Mouse (Mus musculus) embryo, embryonic 10.5 days (tissue): ENCODE results near the gene Ppp4r1.

Experiments
- DNase-seq: peaks from one replicate; pipeline ENCODE4 v3.0.0-alpha.2; 2015; ENCODE audit warnings: low spot score

Ppp4r1 gene

GRCm38 (mm10) chr17:65771951-65772934, 10.1 kb upstream of the Ppp4r1 start, which contains the start of gene Rab31:
Rab31 (minus strand) TSS chr17:65772752.
- DNase-seq, result peak; percentile 77

GRCm38 (mm10) chr17:65773617-65774016, 8.8 kb upstream of the Ppp4r1 start:
- no peak for DNase-seq

GRCm38 (mm10) chr17:65774439-65774838, 7.9 kb upstream of the Ppp4r1 start:
- DNase-seq, result no peak

DNA sequence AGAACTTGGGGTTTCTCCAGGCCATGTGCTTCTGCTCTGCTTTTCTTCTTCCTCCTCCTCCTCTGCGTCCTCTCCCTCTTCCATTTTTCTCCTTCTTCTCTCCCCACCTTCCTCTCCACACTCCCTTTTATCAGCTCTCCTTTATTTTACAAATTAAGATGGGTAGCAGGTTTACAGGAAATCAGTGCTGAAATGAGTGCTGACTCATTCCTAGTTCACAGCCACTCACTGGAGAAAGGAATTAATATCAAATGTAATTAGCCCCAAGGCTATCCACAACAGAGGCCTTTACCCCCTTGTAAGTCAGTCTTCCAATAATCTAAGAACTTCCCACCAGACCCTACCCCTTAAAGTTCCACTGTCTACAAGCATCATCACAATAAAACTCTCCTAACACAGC, 6.1 kb upstream of the Ppp4r1 start:
- no peak for DNase-seq

- no peak for DNase-seq
Observed at GRCm38 (mm10) chr17:65777461-65777860, 4.9 kb upstream of the Ppp4r1 start.

GRCm38 (mm10) chr17:65780970-65781369, 1.4 kb upstream of the Ppp4r1 start:
- DNase-seq, result no peak

- DNase-seq, result peak; percentile 83
Observed at GRCm38 (mm10) chr17:65783182-65784161, 1.1 kb downstream of the Ppp4r1 start.

- peak; percentile 33 for DNase-seq
Observed at GRCm38 (mm10) chr17:65784610-65785140, 2.3 kb downstream of the Ppp4r1 start.

DNA sequence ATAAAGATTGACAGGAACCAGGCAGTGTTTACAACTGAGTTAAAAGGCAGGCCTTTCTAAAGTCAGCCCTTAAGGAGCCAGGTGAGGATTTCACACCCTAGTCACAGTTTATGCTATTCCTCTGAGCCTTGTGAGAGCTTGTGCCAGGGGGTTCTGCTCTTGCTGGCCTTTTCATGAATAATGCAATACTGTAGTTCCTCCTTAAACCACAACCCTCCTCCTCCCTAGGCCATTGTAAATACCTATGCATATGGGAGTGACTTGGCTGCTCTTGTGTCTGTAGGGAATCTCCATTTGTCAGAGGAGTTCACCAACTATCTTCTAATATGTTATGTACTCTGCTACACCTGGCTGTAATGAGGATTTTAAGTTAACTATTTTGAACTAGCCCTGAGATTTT, 3.3 kb downstream of the Ppp4r1 start:
- DNase-seq, result no peak

DNA sequence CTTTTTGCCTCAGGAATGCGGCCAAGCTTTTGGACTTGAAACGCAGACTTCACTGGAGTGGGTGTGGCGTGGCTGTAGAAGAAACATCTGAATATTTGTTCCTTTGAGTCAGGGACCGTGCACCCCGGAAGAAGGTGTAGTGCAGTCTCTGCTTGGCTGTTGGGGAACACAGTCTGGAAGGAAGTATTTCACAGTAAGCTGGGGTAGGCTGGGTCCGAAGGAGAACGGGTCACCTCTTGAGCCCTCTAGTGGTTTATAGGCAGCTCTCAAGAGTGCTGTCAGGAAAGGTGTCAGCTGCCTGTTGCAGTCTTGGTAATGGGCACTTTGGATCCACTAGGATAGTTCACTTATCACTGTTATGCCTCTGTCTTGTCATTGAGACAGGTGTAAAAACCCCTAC, 3.9 kb downstream of the Ppp4r1 start:
- DNase-seq, result peak; percentile 18

GRCm38 (mm10) chr17:65787261-65787660, 4.9 kb downstream of the Ppp4r1 start:
- no peak for DNase-seq

DNA sequence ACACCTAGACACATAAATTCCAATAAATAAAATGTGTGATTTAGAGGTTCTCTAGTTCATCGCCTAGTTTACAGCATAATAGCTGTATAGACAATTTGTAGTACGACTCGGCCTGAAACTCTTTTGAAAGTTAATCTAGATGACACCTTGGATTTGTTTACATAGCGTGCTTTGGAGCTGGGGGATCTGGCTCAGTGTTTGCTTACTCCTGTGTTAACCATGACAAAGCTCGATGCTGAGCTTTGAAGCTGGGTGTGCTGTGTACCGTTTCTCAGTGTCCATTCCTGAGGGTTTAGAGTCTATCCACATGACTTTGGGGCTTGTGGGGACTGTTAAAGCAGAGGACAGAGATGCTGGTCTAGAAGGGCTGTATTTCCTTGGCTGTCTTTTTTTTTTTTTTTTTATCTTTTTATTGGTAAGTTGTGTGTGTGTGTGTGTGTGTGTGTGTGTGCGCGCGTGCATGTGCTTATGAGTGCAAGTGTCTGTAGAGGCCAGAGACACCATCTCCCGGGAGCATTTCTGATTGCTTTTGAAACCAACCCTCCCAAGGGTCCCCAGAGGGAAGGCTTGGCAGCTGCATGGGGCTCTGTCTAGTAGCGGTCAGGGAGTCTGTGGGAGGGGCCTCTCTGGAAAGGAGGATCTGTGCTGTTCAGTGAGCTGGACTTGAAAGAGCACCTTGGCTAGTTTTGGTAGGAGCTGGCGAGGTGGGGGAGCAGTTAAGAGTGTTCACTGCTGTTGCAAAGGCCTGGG, 6.3 kb downstream of the Ppp4r1 start:
- DNase-seq, result no peak

- DNase-seq, result no peak
Observed at GRCm38 (mm10) chr17:65789576-65789975, 7.2 kb downstream of the Ppp4r1 start.

GRCm38 (mm10) chr17:65791161-65791560, 8.8 kb downstream of the Ppp4r1 start:
- no peak for DNase-seq

GRCm38 (mm10) chr17:65793307-65793930, 11.0 kb downstream of the Ppp4r1 start:
- no peak for DNase-seq

DNA sequence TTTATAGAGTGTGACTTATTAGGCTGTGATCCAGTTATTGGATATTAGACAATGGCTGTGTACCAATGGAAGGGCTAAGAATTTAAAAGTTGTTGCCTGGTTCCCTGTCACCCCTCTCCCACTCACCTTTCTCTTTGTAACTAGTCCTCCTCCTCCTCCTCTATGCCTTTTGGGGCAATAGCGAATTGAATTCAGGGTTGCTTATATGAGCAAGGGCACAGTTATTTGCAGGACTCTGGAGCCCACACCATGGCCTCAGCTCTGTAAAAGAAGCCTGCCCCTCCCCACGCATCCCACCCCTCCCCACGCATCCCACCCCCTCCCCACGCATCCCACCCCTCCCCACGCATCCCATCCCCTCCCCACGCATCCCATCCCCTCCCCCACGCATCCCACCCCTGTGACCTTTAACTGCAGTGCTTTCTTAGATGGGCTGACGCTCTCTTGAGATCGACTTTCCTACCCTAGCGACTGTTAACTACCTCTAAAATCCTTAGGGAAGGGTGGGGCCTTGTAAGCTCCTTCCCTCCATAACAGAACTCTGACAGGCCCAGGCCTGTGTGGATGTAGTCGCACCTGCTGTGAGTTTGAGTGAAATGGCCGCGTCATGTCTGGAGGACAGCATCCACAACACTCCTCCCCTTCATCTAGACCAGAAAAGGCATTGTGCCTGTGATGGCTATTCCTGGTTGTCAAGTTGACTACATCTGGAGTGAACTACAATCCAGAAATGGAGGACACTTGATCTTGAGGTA, 11.9 kb downstream of the Ppp4r1 start:
- DNase-seq, result no peak

DNA sequence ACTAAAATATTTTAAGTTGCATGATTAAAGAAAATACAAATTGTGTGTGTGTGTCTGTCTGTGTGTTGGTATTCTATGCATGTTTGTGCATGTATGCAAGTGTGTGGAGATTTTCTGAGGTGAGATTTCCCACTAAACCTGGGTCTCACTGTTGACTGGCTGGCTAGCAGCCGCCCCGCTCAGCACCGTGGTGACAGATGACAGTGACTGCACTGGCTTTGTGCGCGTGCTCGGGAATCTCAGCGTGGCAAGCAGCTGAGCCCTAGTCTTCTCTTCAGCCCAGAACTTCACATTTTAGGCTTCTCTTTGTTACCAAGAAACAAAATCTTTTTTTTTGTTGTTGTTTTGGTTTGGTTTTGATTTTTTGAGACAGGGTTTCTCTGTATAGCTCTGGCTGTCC, 13.7 kb downstream of the Ppp4r1 start:
- no peak for DNase-seq

- no peak for DNase-seq
Observed at GRCm38 (mm10) chr17:65798446-65798845, 16.1 kb downstream of the Ppp4r1 start.

GRCm38 (mm10) chr17:65799353-65799752, 17.0 kb downstream of the Ppp4r1 start:
- DNase-seq, result no peak

- DNase-seq, result no peak
Observed at GRCm38 (mm10) chr17:65800451-65800850, 18.1 kb downstream of the Ppp4r1 start.
